2 mouse cellular contexts compared by ENCODE assay signal in genomic region chr5:64749415-64750166, GRCm38 (mm10).
TF ChIP-seq lines count a peak whose summit lies in the region.

No protein-coding gene starts in this region.

TF ChIP-seq in MEL, 35 proteins besides CTCF, POLR2A, EP300 and RAD21:
- TF ChIP-seq ETS1 (IDR thresholded peaks at IDR 0.05; ENCODE audit: low read depth, low read length) (0 out of 2 replicates have a peak, but pooled peaks have one; percentile 25), ZNF384 (IDR thresholded peaks at IDR 0.05; ENCODE audit: low read depth, low read length) (no peak), RCOR1 (IDR thresholded peaks at IDR 0.05; ENCODE audit: low read depth, low read length) (no peak), NRF1 (IDR thresholded peaks at IDR 0.05; ENCODE audit: insufficient read depth, low read depth, low read length, poor library complexity, severe bottlenecking) (no peak), KAT2A (conservative IDR thresholded peaks at IDR 0.05; ENCODE audit: low read depth, low read length) (no peak), NELFE (IDR thresholded peaks at IDR 0.05; ENCODE audit: low read depth, low read length) (no peak), MAFK (IDR thresholded peaks at IDR 0.05; ENCODE audit: borderline replicate concordance, low read depth, low read length) (no peak)

TF ChIP-seq in myocyte, 11 proteins besides CTCF, POLR2A, EP300 and RAD21 (continued from another document):
- TF ChIP-seq CEBPB (IDR thresholded peaks at IDR 0.05; ENCODE audit: insufficient read depth, poor library complexity, severe bottlenecking), result no peak
- TF ChIP-seq POLR2AphosphoS2 (IDR thresholded peaks at IDR 0.05; ENCODE audit: insufficient read length, low read depth), result no peak
- no peak for TF ChIP-seq REST (IDR thresholded peaks at IDR 0.05; ENCODE audit: insufficient read depth, insufficient read length)
- no peak for TF ChIP-seq TCF3 (IDR thresholded peaks at IDR 0.05; ENCODE audit: insufficient read length, low read depth)
- no peak for TF ChIP-seq E2F4 (IDR thresholded peaks at IDR 0.05; ENCODE audit: insufficient read depth)
- TF ChIP-seq MYOG (IDR thresholded peaks at IDR 0.05; ENCODE audit: control insufficient read depth in 1 of 3, insufficient read depth in 1 of 3, insufficient read length in 2 of 3, low read depth in 2 of 3), result peak in 1 of 3 experiments; percentile 73
